Mouse (Mus musculus) midbrain, embryonic 11.5 days (tissue): ENCODE data around the gene Bbs1. TPM values are rescaled to one million over a fixed set of nuclear protein-coding genes. Genes with fewer than 3 reads are reported as not detected.

Experiments used
- ATAC-seq: fragments of 200-750 bp; cut with Nextera tagmentation; 2 replicates; pipeline ENCODE4 v1.8.0; 2017; ENCODE audit warnings: moderate TSS enrichment, moderate library complexity; ENCODE audit not compliant: low FRiP score
- DNase-seq: peaks from one replicate; pipeline ENCODE4 v3.0.0; 2015; ENCODE audit warnings: low spot score; ENCODE audit errors: missing footprints
- H3K27ac ChIP-seq: fragments of 300-500 bp; sonication (generic); 2 replicates; pipeline ENCODE4 v1.5.1; 2014; ENCODE audit warnings: low read depth, low read length
- H3K27me3 ChIP-seq: fragments of 300-500 bp; sonication (generic); 2 replicates; pipeline ENCODE4 v1.6.1; 2014; ENCODE audit warnings: mild to moderate bottlenecking, low read length, moderate library complexity, mixed read lengths; ENCODE audit not compliant: control insufficient read depth, insufficient read depth
- H3K36me3 ChIP-seq: fragments of 300-500 bp; sonication (generic); 2 replicates; pipeline ENCODE4 v1.6.1; 2014; ENCODE audit warnings: mild to moderate bottlenecking, low read length, moderate library complexity, mixed read lengths; ENCODE audit not compliant: control insufficient read depth, insufficient read depth
- H3K4me1 ChIP-seq: fragments of 300-500 bp; sonication (generic); 2 replicates; pipeline ENCODE4 v1.6.1; 2014; ENCODE audit warnings: low read length; ENCODE audit not compliant: control insufficient read depth, insufficient read depth
- H3K4me2 ChIP-seq: fragments of 300-500 bp; sonication (generic); 2 replicates; pipeline ENCODE4 v1.6.1; 2014; ENCODE audit warnings: mild to moderate bottlenecking, moderate library complexity
- H3K4me3 ChIP-seq: fragments of 300-500 bp; sonication (generic); 2 replicates; pipeline ENCODE4 v1.5.1; 2014; ENCODE audit warnings: low read depth, low read length
- H3K9ac ChIP-seq: fragments of 300-500 bp; sonication (generic); 2 replicates; pipeline ENCODE4 v1.6.1; 2014; ENCODE audit warnings: low read length
- H3K9me3 ChIP-seq: fragments of 300-500 bp; sonication (generic); 2 replicates; pipeline ENCODE4 v1.6.1; 2016; ENCODE audit warnings: low read length; ENCODE audit not compliant: control insufficient read depth
- WGBS: fragments of 180-500 bp; shearing (Covaris S2); extraction: QIAGEN DNeasy Blood & Tissue Kit; methylation state at CpG from one replicate; pipeline ENCODE4 v1.1.7; 2014; 5-methylcytosine and 5-hydroxymethylcytosine counted together
- polyA plus RNA-seq: library from polyadenylated mRNA; unstranded; fragments of >200 nt; fragmentation: Nextera tagmentation; extraction: Ambion mirVana; gene quantifications from 2 replicates; pipeline ENCODE4 v1.2.1, GENCODE M21; 2014

Bbs1 gene
- polyA plus RNA-seq, 1 experiment from 2014 or later: 7.8 TPM

DNA sequence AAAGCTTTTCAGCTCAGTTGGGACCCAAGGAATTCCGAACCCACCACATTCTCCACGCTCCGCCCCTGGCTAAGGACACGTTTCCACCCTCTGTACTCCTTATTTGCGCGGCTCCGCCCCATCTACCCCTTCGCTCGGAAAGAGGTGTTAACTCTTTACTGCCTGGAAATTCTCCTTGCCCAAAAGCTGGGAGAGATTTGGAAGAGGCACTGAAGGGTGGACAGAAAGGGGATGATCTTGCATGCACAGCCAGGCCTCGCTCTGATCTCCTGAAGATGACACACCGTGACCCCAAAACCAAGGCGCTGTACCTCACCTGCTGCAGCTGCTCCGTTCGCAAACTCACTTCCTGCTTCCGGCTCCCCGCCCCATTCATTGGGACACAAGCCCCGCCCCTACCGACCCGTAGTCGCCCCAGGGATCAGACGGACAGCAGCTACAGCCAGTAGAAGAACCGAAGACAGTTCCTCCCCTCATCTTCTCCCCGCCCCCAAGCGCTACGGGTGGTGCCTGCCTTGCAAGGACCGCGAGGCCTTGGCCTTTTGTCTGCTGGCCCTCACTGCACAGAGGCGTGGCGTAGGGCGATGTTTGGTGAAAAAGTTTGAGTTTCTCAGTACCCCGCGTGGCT is 21.6 kb upstream of the Bbs1 start, which contains the start of gene Dpp3:
Gene Dpp3 (minus strand): TSS at position 384 of the 628 bp plus-strand sequence.
- under 1% methylated on average over 32 of the region's 32 CpGs for WGBS
- Histone ChIP-seq H3K9me3 (no peaks in the 10 kb centered on the region), H3K9ac (peak within 1 kb of the TSS; percentile 76), H3K4me3 (peak within 1 kb of the TSS; percentile 58), H3K4me2 (peak within 1 kb of the TSS; percentile 73), H3K4me1 (peaks cover 11% of the 10 kb centered on the region; the same call in 1 of the 2 replicates), H3K27ac (peak within 1 kb of the TSS; percentile 70), H3K27me3 (no peaks in the 10 kb centered on the region), H3K36me3 (peaks cover 12% of the 10 kb centered on the region)
- peak; percentile 99 for DNase-seq
- ATAC-seq: peak; percentile 98

DNA sequence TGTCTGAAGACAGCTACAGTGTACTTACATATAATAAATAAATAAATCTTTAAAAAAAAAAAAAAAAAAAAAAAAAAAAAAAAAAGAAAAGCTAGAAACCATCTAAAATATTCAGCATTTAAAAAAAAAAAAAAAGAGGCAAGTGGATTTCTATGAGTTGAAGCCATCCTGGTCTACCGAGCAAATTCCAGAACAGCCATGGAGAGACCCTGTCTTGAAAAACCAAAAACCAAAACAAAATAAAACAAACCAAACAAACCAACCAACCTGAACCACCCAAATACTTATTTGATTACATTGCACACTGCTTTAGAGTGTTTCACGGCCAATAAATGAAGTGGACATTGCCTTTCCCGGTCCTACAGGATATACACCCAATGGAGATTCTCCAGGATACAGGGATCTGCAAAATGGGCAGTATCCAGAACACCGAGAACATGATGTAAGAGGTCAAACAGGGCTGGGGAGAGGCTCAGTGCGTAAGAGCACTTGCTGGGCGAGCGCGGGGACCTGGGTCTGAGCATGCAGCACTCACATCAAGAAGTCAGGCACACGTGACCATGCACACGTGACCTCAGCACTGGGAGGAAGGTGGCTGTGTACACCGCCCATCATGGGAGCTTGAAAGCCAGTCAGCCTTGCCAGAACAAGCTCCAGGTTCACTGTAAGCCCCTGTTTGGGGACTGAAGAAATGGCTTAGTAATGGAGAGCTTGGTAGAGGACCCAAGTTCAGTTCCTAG is 18.9 kb upstream of the Bbs1 start:
- Histone ChIP-seq H3K4me2 (no peak overlapping the region), H3K4me3 (no peak overlapping the region), H3K9me3 (no peaks in the 10 kb centered on the region), H3K36me3 (peaks cover 27% of the 10 kb centered on the region), H3K9ac (no peak overlapping the region), H3K4me1 (peaks cover 11% of the 10 kb centered on the region; the same call in 1 of the 2 replicates), H3K27me3 (no peaks in the 10 kb centered on the region), H3K27ac (no peak overlapping the region)
- DNase-seq: peak; percentile 54
- 96% methylated on average over 11 of the region's 11 CpGs for WGBS
- ATAC-seq: no peak

DNA sequence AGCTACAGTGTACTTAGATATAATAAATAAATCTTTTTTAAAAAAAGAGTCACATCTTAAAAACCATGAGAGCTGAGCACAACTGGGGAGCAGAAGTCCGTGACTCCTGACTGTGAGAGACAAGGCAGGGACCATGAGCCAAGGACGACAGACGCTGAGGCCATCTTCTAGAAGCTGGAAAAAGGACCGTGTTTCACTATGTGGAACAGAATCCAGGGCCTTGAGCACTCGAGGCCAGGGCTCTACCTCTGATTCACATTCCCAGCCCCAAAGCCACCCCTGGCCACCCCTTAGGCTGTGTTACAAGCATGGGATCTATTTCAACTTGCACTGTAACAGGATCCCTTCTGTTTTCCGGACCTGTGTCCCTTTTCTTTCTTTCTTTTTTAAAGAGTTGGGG is 13.2 kb upstream of the Bbs1 start:
- Histone ChIP-seq H3K4me1 (no peaks in the 10 kb centered on the region), H3K4me3 (no peak overlapping the region), H3K9me3 (no peaks in the 10 kb centered on the region), H3K9ac (no peak overlapping the region), H3K4me2 (no peak overlapping the region), H3K36me3 (peaks cover 35% of the 10 kb centered on the region), H3K27ac (no peak overlapping the region), H3K27me3 (no peaks in the 10 kb centered on the region)
- no peak for DNase-seq
- ATAC-seq: no peak
- 88% methylated on average over 6 of the region's 6 CpGs for WGBS

DNA sequence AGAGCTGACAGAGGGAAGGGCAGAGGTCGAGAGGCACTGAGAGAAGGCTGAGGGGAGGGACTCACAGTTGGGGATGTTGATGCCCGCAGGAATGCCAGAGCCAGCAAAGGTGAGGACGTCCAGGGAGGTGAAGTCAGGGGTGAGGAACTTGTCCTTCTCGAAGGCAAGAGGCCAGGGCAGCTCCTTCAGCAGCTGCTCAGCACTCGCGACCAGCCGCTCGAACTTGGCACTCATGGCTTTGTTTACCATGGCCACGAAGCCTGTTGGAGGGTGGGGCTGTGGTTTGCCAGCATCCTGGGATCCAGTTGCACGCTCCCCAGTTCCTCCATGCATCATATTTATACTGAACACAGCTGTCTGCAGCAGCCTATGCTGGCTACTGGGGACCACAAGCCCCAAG is 10.4 kb upstream of the Bbs1 start:
- 84% methylated on average over 10 of the region's 10 CpGs for WGBS
- DNase-seq (no peak), ATAC-seq (no peak)
- Histone ChIP-seq H3K9ac (no peak overlapping the region), H3K4me1 (no peaks in the 10 kb centered on the region), H3K4me3 (no peak overlapping the region), H3K27ac (no peak overlapping the region), H3K36me3 (peaks cover 27% of the 10 kb centered on the region), H3K4me2 (no peak overlapping the region), H3K9me3 (no peaks in the 10 kb centered on the region), H3K27me3 (no peaks in the 10 kb centered on the region)

DNA sequence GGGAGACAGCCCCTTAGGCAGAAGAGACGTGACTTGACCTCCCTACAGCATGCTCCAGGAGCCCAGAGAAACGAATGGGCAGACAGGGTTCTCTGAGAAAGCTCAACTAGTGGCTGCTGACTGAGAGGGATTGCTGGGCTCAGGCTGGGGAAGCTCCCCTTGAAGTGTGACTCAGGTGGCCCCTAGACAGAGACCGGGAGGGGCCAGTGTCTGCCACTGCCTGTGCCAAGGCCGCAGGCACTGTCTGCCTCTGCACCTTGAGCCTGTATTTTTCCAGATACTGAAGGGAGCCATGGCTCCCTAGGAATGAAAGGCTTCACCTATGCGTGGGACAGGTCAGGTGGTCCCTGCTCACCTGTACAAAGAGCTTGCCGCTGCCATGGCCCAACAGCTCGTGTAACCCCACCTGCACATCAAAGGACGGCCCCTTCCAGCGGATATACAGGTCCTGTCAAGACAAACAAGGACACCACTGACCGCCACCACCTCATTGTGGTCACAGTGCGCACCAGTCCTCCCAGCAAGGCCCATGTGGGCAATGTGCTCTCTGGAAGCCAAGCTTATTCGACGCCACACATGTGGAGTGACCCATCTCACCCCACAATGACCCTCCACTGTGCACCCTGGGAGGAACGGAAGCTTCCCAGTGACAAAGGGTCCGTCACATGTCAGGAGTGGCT is 9.6 kb upstream of the Bbs1 start:
- WGBS: 88% methylated on average over 15 of the region's 15 CpGs
- Histone ChIP-seq H3K36me3 (peaks cover 26% of the 10 kb centered on the region), H3K4me2 (no peak overlapping the region)

DNA sequence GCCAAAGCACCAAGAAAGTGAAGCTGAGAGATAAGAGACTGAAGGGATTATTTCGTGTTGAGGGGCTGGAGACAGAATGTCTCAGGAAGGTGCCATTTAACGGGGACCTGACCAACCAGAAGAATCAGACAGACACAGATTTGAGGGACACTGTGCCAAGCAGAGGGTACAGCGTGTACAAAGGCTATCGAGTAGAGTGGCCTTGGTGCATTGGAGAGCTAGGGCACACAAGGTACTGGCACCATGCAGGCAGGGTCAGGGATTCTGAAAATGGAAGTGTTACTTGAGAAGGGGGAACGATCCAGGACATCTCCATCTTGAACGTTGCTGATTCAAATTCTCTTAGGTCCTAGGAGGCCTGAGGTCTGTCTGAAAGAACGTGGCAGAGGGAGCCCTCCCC is 2.9 kb upstream of the Bbs1 start:
- H3K36me3 ChIP-seq: peaks cover 20% of the 10 kb centered on the region
- H3K4me3 ChIP-seq: no peak overlapping the region
- ATAC-seq (no peak), DNase-seq (no peak)
- no peaks in the 10 kb centered on the region for H3K9me3 ChIP-seq
- H3K4me1 ChIP-seq: peaks cover 5% of the 10 kb centered on the region; the same call in 1 of the 2 replicates
- H3K27me3 ChIP-seq: no peaks in the 10 kb centered on the region
- H3K4me2 ChIP-seq: no peak overlapping the region
- no peak overlapping the region for H3K27ac ChIP-seq
- WGBS: 95% methylated on average over 7 of the region's 7 CpGs
- H3K9ac ChIP-seq: no peak overlapping the region

More for the DNA sequence above, 9.6 kb upstream of the Bbs1 start:
- ATAC-seq (no peak), DNase-seq (no peak)
- Histone ChIP-seq H3K9me3 (no peaks in the 10 kb centered on the region), H3K27me3 (no peaks in the 10 kb centered on the region), H3K27ac (no peak overlapping the region), H3K9ac (no peak overlapping the region), H3K4me1 (no peaks in the 10 kb centered on the region), H3K4me3 (no peak overlapping the region)

DNA sequence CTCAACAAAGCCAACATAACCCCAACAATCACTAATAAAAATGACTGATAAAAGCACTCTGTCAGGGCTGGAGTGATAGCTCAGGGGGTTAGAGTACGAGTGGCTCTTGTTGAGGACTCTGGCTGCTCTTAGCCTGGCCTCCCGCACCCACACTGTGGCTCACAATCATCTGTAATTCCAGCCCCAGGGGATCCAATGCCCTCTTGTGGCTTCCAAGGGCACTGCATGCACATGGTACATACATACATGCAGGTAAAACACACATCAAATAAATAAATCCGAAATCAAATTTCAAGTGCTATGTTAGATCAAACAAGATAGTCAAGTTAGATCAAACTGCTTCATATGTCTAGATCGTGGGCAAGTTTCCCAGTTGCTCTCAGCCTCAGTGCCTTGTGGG is 1.7 kb upstream of the Bbs1 start:
- H3K4me3 ChIP-seq: no peak overlapping the region
- no peak overlapping the region for H3K4me2 ChIP-seq
- 82% methylated on average over 4 of the region's 4 CpGs for WGBS
- H3K9me3 ChIP-seq: no peaks in the 10 kb centered on the region
- DNase-seq (no peak), ATAC-seq (no peak)
- no peaks in the 10 kb centered on the region for H3K27me3 ChIP-seq
- H3K9ac ChIP-seq: no peak overlapping the region
- H3K4me1 ChIP-seq: peaks cover 5% of the 10 kb centered on the region; the same call in 1 of the 2 replicates
- H3K36me3 ChIP-seq: peaks cover 12% of the 10 kb centered on the region
- H3K27ac ChIP-seq: no peak overlapping the region

DNA sequence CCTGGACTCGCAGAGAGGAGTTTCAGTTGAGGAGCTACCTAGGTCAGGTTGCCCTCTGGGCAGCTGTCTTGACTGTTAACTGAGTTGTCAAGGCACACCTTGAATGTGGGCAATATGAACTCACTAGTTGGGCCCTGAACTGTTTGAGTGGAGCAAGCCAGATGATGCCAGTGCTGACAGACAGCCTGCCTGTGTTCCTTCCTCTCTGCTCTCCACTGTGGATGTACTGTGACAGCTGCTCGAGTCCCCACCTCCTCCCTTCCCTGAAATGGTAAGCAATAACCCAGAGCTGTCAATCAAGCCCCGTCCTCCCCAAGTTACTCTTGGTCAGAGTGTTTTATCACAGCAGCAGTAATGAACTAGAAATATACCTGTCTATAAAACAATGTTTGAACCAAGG is 6.5 kb downstream of the Bbs1 start:
- Histone ChIP-seq H3K4me3 (no peak overlapping the region), H3K4me2 (no peak overlapping the region), H3K9me3 (no peaks in the 10 kb centered on the region), H3K27me3 (no peaks in the 10 kb centered on the region), H3K27ac (no peak overlapping the region), H3K4me1 (no peaks in the 10 kb centered on the region), H3K9ac (no peak overlapping the region), H3K36me3 (no peaks in the 10 kb centered on the region)
- whole genome bisulfite sequencing: 90% methylated on average over 3 of the region's 3 CpGs
- ATAC-seq (no peak), DNase-seq (no peak)

DNA sequence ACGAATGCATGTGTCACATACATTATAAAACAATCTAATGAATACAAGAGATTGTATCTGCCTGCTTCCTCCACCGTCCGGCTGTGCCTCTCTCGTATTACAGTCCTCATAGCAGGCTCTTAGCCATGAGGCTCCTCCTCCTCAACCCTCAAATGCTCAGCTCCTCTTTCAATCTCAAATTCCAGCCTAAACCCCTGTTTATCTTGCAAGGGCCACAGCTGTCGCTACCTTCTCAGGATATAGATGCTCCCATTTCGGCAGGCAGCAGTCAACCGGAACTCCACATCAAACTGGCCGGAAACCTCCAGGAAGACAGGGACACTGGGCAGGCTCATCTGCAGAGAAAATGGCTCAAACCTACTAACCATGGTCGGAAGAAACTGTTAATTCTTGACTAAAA is 7.5 kb downstream of the Bbs1 start:
- WGBS: 85% methylated on average over 9 of the region's 9 CpGs
- H3K36me3 ChIP-seq: no peaks in the 10 kb centered on the region
- H3K27ac ChIP-seq: no peak overlapping the region
- no peaks in the 10 kb centered on the region for H3K27me3 ChIP-seq
- H3K9ac ChIP-seq: no peak overlapping the region
- no peak overlapping the region for H3K4me3 ChIP-seq
- H3K4me1 ChIP-seq: no peaks in the 10 kb centered on the region
- no peak overlapping the region for H3K4me2 ChIP-seq
- no peaks in the 10 kb centered on the region for H3K9me3 ChIP-seq
- no peak for ATAC-seq
- no peak for DNase-seq
